Mouse (Mus musculus): ENCODE data around the gene Ip6k1. TPM values are rescaled to one million over a fixed set of nuclear protein-coding genes. Genes with fewer than 3 reads are reported as not detected.
A peak's percentile ranks its signal among the peaks of the same experiment; 100 is the strongest.

Gene Ip6k1
- total RNA-seq, 4 experiments from 2014 or later = 193 to 261 (median 223) TPM

- DNase-seq (ENCODE audit: low spot score in 2 of 2) = no peak
Measured at GRCm38 (mm10) chr9:108027867-108028266, 25.6 kb downstream of the Ip6k1 start.

- no peak for DNase-seq (ENCODE audit: low spot score in 2 of 2)
Measured at GRCm38 (mm10) chr9:108032126-108032525, 29.8 kb downstream of the Ip6k1 start.

- no peak for DNase-seq (ENCODE audit: low spot score in 2 of 2)
Measured at GRCm38 (mm10) chr9:108035331-108036156, 33.2 kb downstream of the Ip6k1 start.

- DNase-seq (ENCODE audit: low spot score in 2 of 2) = no peak
Measured at GRCm38 (mm10) chr9:108044751-108045492, 42.6 kb downstream of the Ip6k1 start.

- DNase-seq (ENCODE audit: low spot score in 2 of 2) = no peak
Measured at GRCm38 (mm10) chr9:108046582-108046981, 44.3 kb downstream of the Ip6k1 start.

- DNase-seq (ENCODE audit: low spot score in 2 of 2) = no peak
Measured at GRCm38 (mm10) chr9:108047601-108048565, 45.6 kb downstream of the Ip6k1 start.

- no peak for DNase-seq (ENCODE audit: low spot score in 2 of 2)
Measured at GRCm38 (mm10) chr9:108048566-108048955, 46.3 kb downstream of the Ip6k1 start.

- peak; percentile 96 for DNase-seq (ENCODE audit: low spot score in 2 of 2)
Measured at GRCm38 (mm10) chr9:108049016-108049455, 46.7 kb downstream of the Ip6k1 start, which contains the start of gene Gmppb. TSS of gene Gmppb (plus strand) at chr9:108049242.

GRCm38 (mm10) chr9:108049561-108050251 lies 47.4 kb downstream of the Ip6k1 start:
- no peak for DNase-seq (ENCODE audit: low spot score in 2 of 2)

GRCm38 (mm10) chr9:108051184-108051930 lies 49.1 kb downstream of the Ip6k1 start:
- DNase-seq (ENCODE audit: low spot score in 2 of 2) = no peak

- DNase-seq (ENCODE audit: low spot score in 2 of 2) = no peak
Measured at GRCm38 (mm10) chr9:108051931-108052220, 49.6 kb downstream of the Ip6k1 start.

GRCm38 (mm10) chr9:108052411-108052810 lies 50.1 kb downstream of the Ip6k1 start:
- no peak for DNase-seq (ENCODE audit: low spot score in 2 of 2)

- peak; percentile 94 to 98 for DNase-seq (ENCODE audit: low spot score in 2 of 2)
Measured at GRCm38 (mm10) chr9:108052885-108053664, 50.8 kb downstream of the Ip6k1 start, which contains the start of gene Amigo3. TSS of gene Amigo3 (plus strand) at chr9:108053159.

GRCm38 (mm10) chr9:108053665-108054225 lies 51.4 kb downstream of the Ip6k1 start:
- DNase-seq (ENCODE audit: low spot score in 2 of 2) = no peak

GRCm38 (mm10) chr9:108054331-108055040 lies 52.2 kb downstream of the Ip6k1 start:
- no peak for DNase-seq (ENCODE audit: low spot score in 2 of 2)

GRCm38 (mm10) chr9:108055061-108055460 lies 52.8 kb downstream of the Ip6k1 start:
- DNase-seq (ENCODE audit: low spot score in 2 of 2) = no peak

GRCm38 (mm10) chr9:108055661-108056237 lies 53.4 kb downstream of the Ip6k1 start:
- no peak for DNase-seq (ENCODE audit: low spot score in 2 of 2)

All from layer of hippocampus, adult 8-10 months (tissue).